Mouse (Mus musculus) left cerebral cortex, adult 2 months (tissue): ENCODE results near the gene Lgals1. TPM values are rescaled to one million over a fixed set of nuclear protein-coding genes. Genes with fewer than 3 reads are reported as not detected.
A peak's percentile ranks its signal among the peaks of the same experiment; 100 is the strongest.

Source experiments
- DNase-seq, 2 experiments: peaks; one replicate each; pipeline ENCODE4 v3.0.0; 2021 to 2022; ENCODE audit warnings: low spot score in 2 of 2, mixed read lengths in 1 of 2; ENCODE audit errors: extremely low spot score in 1 of 2
- H3K27ac ChIP-seq: fragments of 200-600 bp; 2 replicates; pipeline ENCODE4 v1.8.1; 2022
- H3K4me3 ChIP-seq: fragments of 200-600 bp; 2 replicates; pipeline ENCODE4 v1.8.1; 2022
- CTCF ChIP-seq: fragments of 200-600 bp; IDR thresholded peaks from 2 replicates; pipeline ENCODE4 v1.8.1; 2022; ENCODE audit warnings: antibody characterized with exemption, mild to moderate bottlenecking, moderate library complexity
- intact Hi-C: fragments of 180-260 bp; cut with DNase I; formaldehyde crosslinking; loops from one replicate; pipeline ENCODE4 v1.15.1; 2025
- total RNA-seq, 2 experiments: library from RNA; stranded (reverse); gene quantifications; 2 replicates each; pipeline ENCODE4 v1.2.3; 2021

The Lgals1 gene
- total RNA-seq, 2 experiments from 2014 or later, result 19.8 to 20.4 TPM

GRCm38 (mm10) chr15:78914091-78914822, 12.3 kb upstream of the Lgals1 start:
- intact Hi-C loops, result loop anchor here (2.0 kb wide), 1 partner anchor 15 kb away; no protein-coding TSS in a partner anchor
- H3K4me3 ChIP-seq, result peak overlapping the region; percentile 70
- peak; percentile 58 to 68 for DNase-seq
- TF ChIP-seq CTCF, result no peak
- peak overlapping the region; percentile 89 for H3K27ac ChIP-seq

GRCm38 (mm10) chr15:78914823-78915659, 11.5 kb upstream of the Lgals1 start:
- no peak for TF ChIP-seq CTCF
- H3K4me3 ChIP-seq, result peak overlapping the region; percentile 70
- intact Hi-C loops, result loop anchor here (1.0 to 5.0 kb wide), 3 partner anchors 14 to 157 kb away; no protein-coding TSS in a partner anchor
- no peak for DNase-seq
- peak overlapping the region; percentile 89 for H3K27ac ChIP-seq

GRCm38 (mm10) chr15:78915660-78916017, 10.9 kb upstream of the Lgals1 start:
- peak; percentile 63 to 73 for DNase-seq
- H3K27ac ChIP-seq, result peak overlapping the region; percentile 89
- intact Hi-C loops, result loop anchor here (1.0 to 5.0 kb wide), 3 partner anchors 13 to 157 kb away; no protein-coding TSS in a partner anchor

GRCm38 (mm10) chr15:78916052-78916826, 10.3 kb upstream of the Lgals1 start:
- Histone ChIP-seq H3K4me3 (peak overlapping the region; percentile 70), H3K27ac (peak overlapping the region; percentile 66; the same call in 1 of the 2 replicates)
- TF ChIP-seq CTCF, result no peak
- peak in 1 of 2 experiments; percentile 42 for DNase-seq
- intact Hi-C loops, result loop anchor here (5.0 kb wide), 1 partner anchor 156 kb away; no protein-coding TSS in a partner anchor

More at GRCm38 (mm10) chr15:78915660-78916017, 10.9 kb upstream of the Lgals1 start:
- peak; percentile 84 for TF ChIP-seq CTCF
- peak overlapping the region; percentile 70 for H3K4me3 ChIP-seq

- H3K27ac ChIP-seq, result no peak overlapping the region
- intact Hi-C loops, result loop anchor here (5.0 kb wide), 1 partner anchor 154 kb away; no protein-coding TSS in a partner anchor
- TF ChIP-seq CTCF, result no peak
- no peak overlapping the region for H3K4me3 ChIP-seq
- no peak for DNase-seq
Observed at GRCm38 (mm10) chr15:78918126-78918525, 8.4 kb upstream of the Lgals1 start.

- Histone ChIP-seq H3K4me3 (no peak overlapping the region), H3K27ac (no peak overlapping the region)
- no peak for DNase-seq
- intact Hi-C loops, result loop anchor here (5.0 kb wide), 1 partner anchor 152 kb away; no protein-coding TSS in a partner anchor
- TF ChIP-seq CTCF, result no peak
Observed at GRCm38 (mm10) chr15:78919914-78920313, 6.6 kb upstream of the Lgals1 start.

GRCm38 (mm10) chr15:78922700-78923099, 3.8 kb upstream of the Lgals1 start:
- Histone ChIP-seq H3K27ac (no peak overlapping the region), H3K4me3 (no peak overlapping the region)
- DNase-seq, result no peak
- intact Hi-C loops, result no loop called here
- TF ChIP-seq CTCF, result no peak

- Histone ChIP-seq H3K27ac (no peak overlapping the region), H3K4me3 (no peak overlapping the region)
- no peak for DNase-seq
- intact Hi-C loops, result no loop called here
- TF ChIP-seq CTCF, result no peak
Observed at GRCm38 (mm10) chr15:78923585-78923984, 2.9 kb upstream of the Lgals1 start.

- intact Hi-C loops, result no loop called here
- no peak overlapping the region for H3K4me3 ChIP-seq
- DNase-seq, result no peak
- H3K27ac ChIP-seq, result no peak overlapping the region
- no peak for TF ChIP-seq CTCF
Observed at GRCm38 (mm10) chr15:78925129-78925528, 1.4 kb upstream of the Lgals1 start.

GRCm38 (mm10) chr15:78927021-78927787, 679 bp downstream of the Lgals1 start:
- Histone ChIP-seq H3K4me3 (peak overlapping the region; percentile 39), H3K27ac (peak overlapping the region; percentile 29; the same call in 1 of the 2 replicates)
- no peak for TF ChIP-seq CTCF
- no peak for DNase-seq
- intact Hi-C loops, result no loop called here
